Mouse (Mus musculus) forebrain, postnatal 0 days (tissue): ENCODE results near the gene Caskin2. TPM values are rescaled to one million over a fixed set of nuclear protein-coding genes. Genes with fewer than 3 reads are reported as not detected.

ENCODE experiments used
- ATAC-seq: fragments of 200-750 bp; cut with Nextera tagmentation; 2 replicates; pipeline ENCODE4 v1.8.0; 2017; ENCODE audit warnings: mild to moderate bottlenecking, moderate library complexity
- DNase-seq: peaks from one replicate; pipeline ENCODE4 v3.0.0-alpha.2; 2015
- H3K27ac ChIP-seq: fragments of 300-500 bp; sonication (generic); 2 replicates; pipeline ENCODE4 v1.5.1; 2014; ENCODE audit warnings: low read depth, mild to moderate bottlenecking, antibody characterized with exemption, low read length, moderate library complexity, mixed read lengths
- H3K27me3 ChIP-seq: fragments of 300-500 bp; sonication (generic); 2 replicates; pipeline ENCODE4 v1.6.1; 2014; ENCODE audit warnings: mild to moderate bottlenecking, low read length, mixed read lengths; ENCODE audit not compliant: insufficient read depth
- H3K36me3 ChIP-seq: fragments of 300-500 bp; sonication (generic); 2 replicates; pipeline ENCODE4 v1.6.1; 2014; ENCODE audit warnings: mild to moderate bottlenecking, moderate library complexity; ENCODE audit not compliant: insufficient read depth
- H3K4me1 ChIP-seq: fragments of 300-500 bp; sonication (generic); 2 replicates; pipeline ENCODE4 v1.6.1; 2014; ENCODE audit warnings: antibody characterized with exemption; ENCODE audit not compliant: insufficient read depth
- H3K4me2 ChIP-seq: fragments of 300-500 bp; sonication (generic); 2 replicates; pipeline ENCODE4 v1.6.1; 2014; ENCODE audit warnings: low read depth, mild to moderate bottlenecking, moderate library complexity
- H3K4me3 ChIP-seq: fragments of 300-500 bp; sonication (generic); 2 replicates; pipeline ENCODE4 v1.5.1; 2014; ENCODE audit warnings: low read depth, low read length, mixed read lengths
- H3K9ac ChIP-seq: fragments of 300-500 bp; sonication (generic); 2 replicates; pipeline ENCODE4 v1.6.1; 2014; ENCODE audit warnings: mild to moderate bottlenecking
- H3K9me3 ChIP-seq: fragments of 300-500 bp; sonication (generic); 2 replicates; pipeline ENCODE4 v1.6.1; 2016; ENCODE audit warnings: low read length
- CTCF ChIP-seq: sonication (generic); IDR thresholded peaks from 2 replicates; pipeline ENCODE4 v1.5.1; 2016; ENCODE audit warnings: antibody characterized with exemption, control low read depth, low read depth
- WGBS: fragments of 180-500 bp; shearing (Covaris S2); extraction: QIAGEN DNeasy Blood & Tissue Kit; methylation state at CpG from one replicate; pipeline ENCODE4 v1.1.7; 2014; 5-methylcytosine and 5-hydroxymethylcytosine counted together
- polyA plus RNA-seq: library from polyadenylated mRNA; unstranded; fragments of >200 nt; fragmentation: Nextera tagmentation; extraction: Ambion mirVana; gene quantifications from 2 replicates; pipeline ENCODE4 v1.2.1, GENCODE M21; 2015
- total RNA-seq: library from RNA; depleted of rRNA; stranded (reverse); fragments of >200 nt; gene quantifications from 2 replicates; pipeline ENCODE4 v1.2.3, GENCODE M21; 2014

The Caskin2 gene
- total and polyA plus RNA-seq, 2 experiments from 2014 or later: 6.1 to 14.7 TPM

GRCm38 (mm10) chr11:115845819-115846218, 32.4 kb upstream of the Caskin2 start:
- over 99% methylated on average over 2 of the region's 2 CpGs for WGBS
- H3K27ac ChIP-seq: no peak overlapping the region
- no peak for TF ChIP-seq CTCF

GRCm38 (mm10) chr11:115844240-115844639, 30.8 kb upstream of the Caskin2 start:
- ATAC-seq: no peak
- Histone ChIP-seq H3K27me3 (no peaks in the 10 kb centered on the region), H3K36me3 (no peaks in the 10 kb centered on the region), H3K4me2 (no peak overlapping the region), H3K4me1 (no peaks in the 10 kb centered on the region), H3K9ac (no peak overlapping the region), H3K27ac (no peak overlapping the region), H3K4me3 (no peak overlapping the region), H3K9me3 (no peaks in the 10 kb centered on the region)
- no peak for DNase-seq
- WGBS: 76% methylated on average over 7 of the region's 8 CpGs
- no peak for TF ChIP-seq CTCF

More at GRCm38 (mm10) chr11:115845819-115846218, 32.4 kb upstream of the Caskin2 start:
- Histone ChIP-seq H3K9me3 (no peaks in the 10 kb centered on the region), H3K36me3 (no peaks in the 10 kb centered on the region), H3K4me2 (no peak overlapping the region), H3K4me3 (no peak overlapping the region), H3K4me1 (no peaks in the 10 kb centered on the region), H3K9ac (no peak overlapping the region), H3K27me3 (no peaks in the 10 kb centered on the region)
- DNase-seq: no peak
- ATAC-seq: no peak

- ATAC-seq (no peak), DNase-seq (no peak)
- Histone ChIP-seq H3K4me3 (no peak overlapping the region), H3K4me2 (no peak overlapping the region), H3K36me3 (no peaks in the 10 kb centered on the region), H3K9ac (no peak overlapping the region), H3K9me3 (no peaks in the 10 kb centered on the region), H3K4me1 (no peaks in the 10 kb centered on the region), H3K27me3 (no peaks in the 10 kb centered on the region), H3K27ac (no peak overlapping the region)
- no peak for TF ChIP-seq CTCF
- 91% methylated on average over 5 of the region's 5 CpGs for WGBS
Measured at GRCm38 (mm10) chr11:115843891-115844239, 30.4 kb upstream of the Caskin2 start.

- H3K4me1 ChIP-seq: no peaks in the 10 kb centered on the region
- 80% methylated on average over 12 of the region's 14 CpGs for WGBS
- H3K27ac ChIP-seq: no peak overlapping the region
- DNase-seq (no peak), ATAC-seq (no peak)
- H3K4me3 ChIP-seq: no peak overlapping the region
- H3K9me3 ChIP-seq: no peaks in the 10 kb centered on the region
- TF ChIP-seq CTCF: no peak
- H3K4me2 ChIP-seq: no peak overlapping the region
- H3K9ac ChIP-seq: no peak overlapping the region
- no peaks in the 10 kb centered on the region for H3K36me3 ChIP-seq
- H3K27me3 ChIP-seq: no peaks in the 10 kb centered on the region
Measured at GRCm38 (mm10) chr11:115843141-115843890, 29.9 kb upstream of the Caskin2 start.

DNA sequence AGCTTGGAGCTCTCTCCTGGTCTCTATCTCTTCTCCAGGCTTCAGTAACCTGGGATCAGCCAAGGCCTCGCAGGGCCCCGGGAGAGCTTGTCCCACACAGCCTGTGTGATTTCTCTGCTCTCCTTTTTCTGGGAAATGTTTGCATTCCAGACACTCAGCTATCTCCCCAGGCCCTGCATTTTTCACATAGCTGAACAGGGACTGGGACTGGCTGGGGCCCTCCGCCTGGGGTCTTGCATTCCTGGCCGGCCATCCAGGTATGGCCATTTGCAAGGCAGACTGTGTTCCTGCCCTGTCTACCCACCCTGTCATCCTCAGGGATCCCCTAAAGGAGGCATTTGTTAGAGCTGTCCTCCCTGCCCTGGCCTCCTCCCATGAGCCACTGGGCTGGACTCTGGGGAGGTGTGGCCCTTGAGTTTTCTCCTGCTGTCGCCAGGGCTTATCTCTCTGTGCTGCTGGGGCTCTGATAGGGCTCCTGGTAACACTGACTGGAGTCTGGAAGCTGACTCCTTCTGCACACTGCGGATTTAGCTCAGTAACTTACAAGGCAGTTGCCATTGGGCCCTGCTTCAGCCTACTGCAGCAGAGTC, 28.6 kb upstream of the Caskin2 start:
- Histone ChIP-seq H3K4me2 (no peak overlapping the region), H3K27ac (no peak overlapping the region), H3K9me3 (no peaks in the 10 kb centered on the region), H3K36me3 (no peaks in the 10 kb centered on the region), H3K27me3 (no peaks in the 10 kb centered on the region), H3K9ac (no peak overlapping the region), H3K4me1 (no peaks in the 10 kb centered on the region), H3K4me3 (no peak overlapping the region)
- no peak for DNase-seq
- WGBS: 28% methylated on average over 6 of the region's 6 CpGs
- no peak for TF ChIP-seq CTCF
- no peak for ATAC-seq

DNA sequence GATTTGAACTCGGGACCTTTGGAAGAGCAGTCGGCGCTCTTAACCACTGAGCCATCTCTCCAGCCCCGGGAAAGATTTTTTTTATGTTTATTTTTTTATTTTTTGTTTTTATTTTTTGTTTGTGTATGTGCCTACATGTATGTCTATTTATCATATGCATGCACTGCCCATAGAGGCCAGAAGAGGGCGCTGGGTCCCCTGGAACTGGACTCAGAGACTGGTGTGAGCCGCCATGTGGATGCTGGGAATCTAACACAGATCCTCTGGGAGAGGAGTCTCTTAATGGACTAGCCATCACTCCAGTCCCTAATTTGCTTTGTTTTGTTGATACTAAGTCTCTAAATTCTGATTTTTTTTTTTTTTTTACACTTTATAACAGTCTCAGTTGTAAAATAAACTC, 27.6 kb upstream of the Caskin2 start:
- H3K9ac ChIP-seq: no peak overlapping the region
- H3K9me3 ChIP-seq: no peaks in the 10 kb centered on the region
- H3K27ac ChIP-seq: no peak overlapping the region
- H3K4me2 ChIP-seq: no peak overlapping the region
- ATAC-seq: no peak
- no peak overlapping the region for H3K4me3 ChIP-seq
- no peaks in the 10 kb centered on the region for H3K36me3 ChIP-seq
- TF ChIP-seq CTCF: no peak
- H3K4me1 ChIP-seq: no peaks in the 10 kb centered on the region
- no peak for DNase-seq
- 85% methylated on average over 6 of the region's 6 CpGs for WGBS
- H3K27me3 ChIP-seq: no peaks in the 10 kb centered on the region

GRCm38 (mm10) chr11:115839732-115840131, 26.3 kb upstream of the Caskin2 start:
- H3K27me3 ChIP-seq: no peaks in the 10 kb centered on the region
- TF ChIP-seq CTCF: no peak
- DNase-seq: no peak
- ATAC-seq: no peak
- H3K36me3 ChIP-seq: no peaks in the 10 kb centered on the region
- H3K4me3 ChIP-seq: no peak overlapping the region
- no peaks in the 10 kb centered on the region for H3K4me1 ChIP-seq
- H3K27ac ChIP-seq: no peak overlapping the region
- no peak overlapping the region for H3K4me2 ChIP-seq
- 69% methylated on average over 3 of the region's 3 CpGs for WGBS
- no peaks in the 10 kb centered on the region for H3K9me3 ChIP-seq
- H3K9ac ChIP-seq: no peak overlapping the region
